Mouse (Mus musculus) liver, postnatal 0 days (tissue): ENCODE measurements around the gene Kremen1.

ENCODE experiments used
- CTCF ChIP-seq: sonication (generic); IDR thresholded peaks from 2 replicates; pipeline ENCODE4 v1.5.1; 2016; ENCODE audit warnings: antibody characterized with exemption, low read depth
- EP300 ChIP-seq: IDR thresholded peaks from 2 replicates; pipeline ENCODE4 v1.6.1; 2016; ENCODE audit warnings: antibody characterized with exemption, low read depth, mild to moderate bottlenecking

DNA sequence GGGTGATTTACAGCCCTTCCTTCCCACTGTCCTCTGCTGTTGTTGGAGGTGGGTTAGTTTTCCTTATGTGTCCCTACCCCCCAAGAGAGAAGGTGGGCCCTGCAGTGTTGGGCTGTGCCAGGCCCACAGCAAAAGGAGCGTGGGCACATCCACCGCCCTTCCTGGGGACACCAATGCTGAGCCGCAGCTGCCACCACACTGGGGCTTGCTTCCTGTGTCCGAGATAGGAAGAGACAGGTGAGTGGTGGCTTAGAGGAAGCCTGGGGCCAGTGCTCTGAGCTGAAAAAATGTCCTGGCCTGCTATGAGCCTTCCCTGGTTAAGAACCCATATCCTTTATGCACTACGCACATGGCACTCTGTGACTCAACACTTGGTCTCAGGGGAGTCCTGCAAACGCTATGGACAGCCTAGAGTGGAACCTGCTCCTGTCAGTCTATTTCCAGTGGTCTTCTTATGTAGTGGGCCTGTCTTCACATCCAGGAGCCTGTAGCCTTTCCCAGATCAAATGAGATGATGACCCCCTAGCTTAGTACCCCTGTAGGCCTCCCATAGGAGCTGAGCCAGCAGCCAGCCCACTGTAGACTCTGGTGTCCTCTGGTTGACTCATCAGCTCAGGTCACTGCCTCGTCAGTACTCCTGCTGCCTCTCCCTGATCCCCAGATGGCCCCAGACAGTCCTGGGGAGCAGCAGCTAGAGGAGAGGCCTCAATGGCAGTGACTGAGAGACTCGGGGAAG, 68.3 kb downstream of the Kremen1 start:
- TF ChIP-seq EP300 (no peak), CTCF (no peak)
